Mouse (Mus musculus): Measurements from ENCODE around the gene Trappc12.

GRCm38 (mm10) chr12:28756019-28756418, 5.7 kb upstream of the Trappc12 start:
- no peak for TF ChIP-seq CTCF (IDR thresholded peaks at IDR 0.05; ENCODE audit: low read depth)
- TF ChIP-seq EP300 (IDR thresholded peaks at IDR 0.05; ENCODE audit: low read depth): no peak

Measured in liver, postnatal 0 days (tissue).